33 mouse cellular contexts compared by ENCODE assay signal in the genomic region with DNA sequence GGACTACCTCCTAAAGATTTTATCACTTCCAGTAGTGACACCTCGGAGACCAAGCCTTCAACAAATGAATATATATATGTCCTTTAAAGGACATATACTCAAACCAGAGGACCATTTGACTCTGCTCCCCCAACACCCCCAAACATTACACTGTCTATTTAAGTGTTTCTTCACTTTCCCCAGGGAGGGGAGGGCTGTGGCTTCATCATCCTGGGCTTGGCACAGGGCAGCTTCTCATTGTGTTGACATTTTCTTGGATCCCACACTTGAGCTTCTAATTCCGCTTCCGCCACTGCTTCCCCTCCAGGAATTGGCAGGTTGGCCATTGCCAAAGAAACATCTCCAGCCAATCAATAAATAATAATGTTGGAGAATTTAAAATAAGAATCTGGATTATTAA. TPM values are rescaled to one million over a fixed set of nuclear protein-coding genes. Genes with fewer than 3 reads are reported as not detected.
DNase-seq lines count a peak whose midpoint lies in the region; ATAC-seq lines count a peak whose summit lies in the region.
"Had no signal": no experiment of that assay in that cellular context is flagged by ENCODE, and none has a peak within 500 bp of the region (broad histone marks: within the 10 kb centered on the region; RNA-seq: fewer than 3 reads in every experiment).

No protein-coding gene starts in this region.

- no peaks in the 10 kb centered on the region for H3K36me3 ChIP-seq in embryonic facial prominence, embryonic 14.5 days (ENCODE audit: control insufficient read depth, insufficient read depth, low read length)
- no peaks in the 10 kb centered on the region for H3K36me3 ChIP-seq in embryonic facial prominence, embryonic 10.5 days (replicated peaks)
- H3K36me3 ChIP-seq in lung, embryonic 15.5 days: no peaks in the 10 kb centered on the region
- no peaks in the 10 kb centered on the region for H3K36me3 ChIP-seq in forebrain, embryonic 12.5 days (replicated peaks)
- H3K36me3 ChIP-seq: forebrain, embryonic 10.5 days; heart, embryonic 13.5 days; hindbrain, embryonic 10.5 days; hindbrain, embryonic 15.5 days; limb, embryonic 13.5 days; midbrain, embryonic 13.5 days; neural tube, embryonic 13.5 days had no signal

- no peak overlapping the region for H3K27ac ChIP-seq in embryonic facial prominence, embryonic 14.5 days (replicated peaks; ENCODE audit: low read depth, low read length)
- H3K27ac ChIP-seq in embryonic facial prominence, embryonic 10.5 days (replicated peaks): no peak overlapping the region
- H3K27ac ChIP-seq in lung, embryonic 15.5 days: peak overlapping the region; percentile 69
- no peak overlapping the region for H3K27ac ChIP-seq in forebrain, embryonic 12.5 days
- H3K27ac ChIP-seq: forebrain, embryonic 10.5 days; gastrocnemius, adult 2 months; heart, adult 2 months; heart, embryonic 13.5 days; hindbrain, embryonic 10.5 days; hindbrain, embryonic 15.5 days; kidney, postnatal 0 days; midbrain, embryonic 13.5 days; neural tube, embryonic 13.5 days had no signal

- H3K4me3 ChIP-seq in embryonic facial prominence, embryonic 14.5 days (ENCODE audit: low read depth, low read length): no peak overlapping the region
- H3K4me3 ChIP-seq in embryonic facial prominence, embryonic 10.5 days: no peak overlapping the region
- no peak overlapping the region for H3K4me3 ChIP-seq in lung, embryonic 15.5 days
- H3K4me3 ChIP-seq in forebrain, embryonic 12.5 days (replicated peaks): no peak overlapping the region
- H3K4me3 ChIP-seq: forebrain, embryonic 10.5 days; gastrocnemius, adult 2 months; heart, adult 2 months; heart, embryonic 13.5 days; hindbrain, embryonic 10.5 days; hindbrain, embryonic 15.5 days; limb, embryonic 13.5 days; midbrain, embryonic 13.5 days; neural tube, embryonic 13.5 days had no signal

- no peaks in the 10 kb centered on the region for H3K9me3 ChIP-seq in embryonic facial prominence, embryonic 14.5 days (ENCODE audit: control insufficient read depth, low read length)
- H3K9me3 ChIP-seq in embryonic facial prominence, embryonic 10.5 days: no peaks in the 10 kb centered on the region
- H3K9me3 ChIP-seq in lung, embryonic 15.5 days: no peaks in the 10 kb centered on the region
- H3K9me3 ChIP-seq in forebrain, embryonic 12.5 days: no peaks in the 10 kb centered on the region
- H3K9me3 ChIP-seq: forebrain, embryonic 10.5 days; heart, embryonic 13.5 days; hindbrain, embryonic 10.5 days; hindbrain, embryonic 15.5 days; limb, embryonic 13.5 days; midbrain, embryonic 13.5 days; neural tube, embryonic 13.5 days had no signal

- no peak overlapping the region for H3K4me2 ChIP-seq in embryonic facial prominence, embryonic 14.5 days (ENCODE audit: low read depth, low read length)
- no peak overlapping the region for H3K4me2 ChIP-seq in lung, embryonic 15.5 days
- no peak overlapping the region for H3K4me2 ChIP-seq in forebrain, embryonic 12.5 days
- H3K4me2 ChIP-seq: heart, embryonic 13.5 days; hindbrain, embryonic 15.5 days; limb, embryonic 13.5 days; liver, embryonic 11.5 days; midbrain, embryonic 13.5 days; neural tube, embryonic 13.5 days had no signal

- peaks cover 3% of the 10 kb centered on the region; the same call in 1 of the 2 replicates for H3K4me1 ChIP-seq in embryonic facial prominence, embryonic 14.5 days (ENCODE audit: control insufficient read depth, insufficient read depth, low read length)
- H3K4me1 ChIP-seq in embryonic facial prominence, embryonic 10.5 days: peaks cover 25% of the 10 kb centered on the region
- H3K4me1 ChIP-seq in lung, embryonic 15.5 days: peaks cover 44% of the 10 kb centered on the region
- H3K4me1 ChIP-seq in forebrain, embryonic 12.5 days: peaks cover 4% of the 10 kb centered on the region; the same call in 1 of the 2 replicates

- WGBS in embryonic facial prominence, embryonic 14.5 days: 77% methylated on average over 3 of the region's 3 CpGs
- WGBS in embryonic facial prominence, embryonic 10.5 days: 92% methylated on average over 3 of the region's 3 CpGs
- 31% methylated on average over 3 of the region's 3 CpGs for WGBS in lung, embryonic 15.5 days
- WGBS in forebrain, embryonic 12.5 days: 95% methylated on average over 3 of the region's 3 CpGs

- ATAC-seq in embryonic facial prominence, embryonic 14.5 days (ENCODE audit: low read depth): no peak
- peak; percentile 69; the same call in 1 of the 2 replicates for ATAC-seq in lung, embryonic 15.5 days (ENCODE audit: borderline replicate concordance, extremely low read depth, low FRiP score, low TSS enrichment)
- ATAC-seq in forebrain, embryonic 12.5 days (ENCODE audit: low FRiP score): no peak
- ATAC-seq: activated CD4-positive, CD25-positive, alpha-beta regulatory T cell, adult 4 months; forebrain, embryonic 16.5 days; inflammation-experienced regulatory T-cells, adult 6 months; midbrain, embryonic 13.5 days had no signal

- DNase-seq in embryonic facial prominence, embryonic 14.5 days (ENCODE audit: low spot score): peak; percentile 36
- no peak for DNase-seq in embryonic facial prominence, embryonic 10.5 days (ENCODE audit: low spot score)
- DNase-seq in 3T3-L1 (ENCODE audit: low read depth, low spot score): peak; percentile 51
- DNase-seq in lung, postnatal 25 days (ENCODE audit: low spot score): peak; percentile 21
- no peak for DNase-seq in cerebellum, postnatal 4 days (ENCODE audit: low spot score in 2 of 2)
- DNase-seq: adrenal gland, adult 8-10 months; cerebellum, adult 11 months; cerebellum, postnatal 14 days; gastrocnemius, adult 2 months; heart, adult 2 months; heart, postnatal 14 days; kidney, adult 11 months; kidney, postnatal 4 days; thymus, postnatal 4 days had no signal

- H3K9ac ChIP-seq in embryonic facial prominence, embryonic 14.5 days (ENCODE audit: low read depth, low read length): no peak overlapping the region
- no peak overlapping the region for H3K9ac ChIP-seq in lung, embryonic 15.5 days
- H3K9ac ChIP-seq in forebrain, embryonic 12.5 days: no peak overlapping the region
- H3K9ac ChIP-seq: heart, embryonic 13.5 days; hindbrain, embryonic 15.5 days; limb, embryonic 13.5 days; midbrain, embryonic 13.5 days; neural tube, embryonic 13.5 days had no signal

- no peaks in the 10 kb centered on the region for H3K27me3 ChIP-seq in embryonic facial prominence, embryonic 14.5 days (replicated peaks; ENCODE audit: control insufficient read depth, insufficient read depth, low read length)
- H3K27me3 ChIP-seq in embryonic facial prominence, embryonic 10.5 days (replicated peaks; ENCODE audit: low read depth, poor library complexity, severe bottlenecking): no peaks in the 10 kb centered on the region
- no peaks in the 10 kb centered on the region for H3K27me3 ChIP-seq in lung, embryonic 15.5 days
- H3K27me3 ChIP-seq in forebrain, embryonic 12.5 days: no peaks in the 10 kb centered on the region
- H3K27me3 ChIP-seq: heart, embryonic 13.5 days; hindbrain, embryonic 15.5 days; limb, embryonic 13.5 days; midbrain, embryonic 13.5 days; neural tube, embryonic 13.5 days had no signal

RNA-seq across cellular contexts. Expression of gene Gm14214, which starts 39.0 kb away (rescaled TPM):
- polyA plus RNA-seq in embryonic facial prominence, embryonic 14.5 days (2014; fragmentation: Nextera tagmentation; extraction: Ambion mirVana): not detected in 2 replicates
- polyA plus RNA-seq in embryonic facial prominence, embryonic 10.5 days (2016; fragmentation: Nextera tagmentation; extraction: Ambion mirVana): not detected in 2 replicates
- not detected in 2 replicates for polyA plus RNA-seq in lung, embryonic 15.5 days (2015; fragmentation: Nextera tagmentation; extraction: Ambion mirVana)
- polyA plus RNA-seq in forebrain, embryonic 12.5 days (2016; fragmentation: Nextera tagmentation; extraction: Ambion mirVana): not detected in 2 replicates
- polyA plus RNA-seq: embryonic facial prominence, embryonic 11.5 days; forebrain, embryonic 10.5 days; forebrain, embryonic 16.5 days; heart, adult 2 months; heart, embryonic 13.5 days; hindbrain, embryonic 10.5 days; hindbrain, embryonic 15.5 days; inflammation-experienced regulatory T-cells, adult 6 months; kidney, postnatal 0 days; limb, embryonic 13.5 days; liver, embryonic 11.5 days; liver, embryonic 16.5 days; midbrain, embryonic 13.5 days; neural tube, embryonic 13.5 days; stomach, embryonic 14.5 days; testis, adult 2 months; thymus, postnatal 0 days had no signal

Comparison
In these comparisons a context has a peak if more than half of its experiments do, and no peak if none do; other contexts are left out.
1. DNase-seq: peak in embryonic facial prominence, embryonic 14.5 days (single experiment), 3T3-L1 (single experiment) and lung, postnatal 25 days (single experiment); none in embryonic facial prominence, embryonic 10.5 days (single experiment) and cerebellum, postnatal 4 days (0 of 2).